Mouse (Mus musculus) splenic B cell, adult 2 months (primary cell): ENCODE measurements around the gene Olig1.
A peak's percentile ranks its signal among the peaks of the same experiment; 100 is the strongest.

Source experiments
- DNase-seq: peaks from one replicate; pipeline ENCODE4 v3.0.0-alpha.2; 2011; ENCODE audit warnings: low read depth, low spot score
- H3K27me3 ChIP-seq: 2 replicates; pipeline ENCODE4 v1.6.1; 2012; ENCODE audit warnings: mild to moderate bottlenecking, low read length, moderate library complexity, mixed read lengths; ENCODE audit not compliant: control insufficient read depth, poor library complexity, insufficient read depth, severe bottlenecking
- H3K36me3 ChIP-seq: 2 replicates; pipeline ENCODE4 v1.6.1; 2012; ENCODE audit warnings: mild to moderate bottlenecking, low read length, moderate library complexity, mixed read lengths; ENCODE audit not compliant: control insufficient read depth, poor library complexity, insufficient read depth, severe bottlenecking

Olig1 gene

GRCm38 (mm10) chr16:91270982-91271549 is 1.5 kb downstream of the Olig1 start:
- Histone ChIP-seq H3K36me3 (no peaks in the 10 kb centered on the region), H3K27me3 (no peaks in the 10 kb centered on the region; the same call in 1 of the 2 replicates)
- no peak for DNase-seq

GRCm38 (mm10) chr16:91271634-91272033 is 2.1 kb downstream of the Olig1 start:
- H3K27me3 ChIP-seq = no peaks in the 10 kb centered on the region
- DNase-seq = no peak
- no peaks in the 10 kb centered on the region for H3K36me3 ChIP-seq

GRCm38 (mm10) chr16:91280516-91280915 is 10.9 kb downstream of the Olig1 start:
- DNase-seq = no peak
- Histone ChIP-seq H3K36me3 (no peaks in the 10 kb centered on the region), H3K27me3 (no peaks in the 10 kb centered on the region)

GRCm38 (mm10) chr16:91292080-91292479 is 22.5 kb downstream of the Olig1 start:
- Histone ChIP-seq H3K27me3 (no peaks in the 10 kb centered on the region), H3K36me3 (no peaks in the 10 kb centered on the region)
- no peak for DNase-seq

- Histone ChIP-seq H3K36me3 (no peaks in the 10 kb centered on the region), H3K27me3 (no peaks in the 10 kb centered on the region)
- DNase-seq = no peak
These were observed 23.3 kb downstream of the Olig1 start for GRCm38 (mm10) chr16:91292719-91293333.

- no peak for DNase-seq
- H3K36me3 ChIP-seq = no peaks in the 10 kb centered on the region
These were observed 28.2 kb downstream of the Olig1 start for GRCm38 (mm10) chr16:91297726-91298125.

GRCm38 (mm10) chr16:91299412-91299811 is 29.8 kb downstream of the Olig1 start:
- H3K27me3 ChIP-seq = no peaks in the 10 kb centered on the region
- no peak for DNase-seq
- H3K36me3 ChIP-seq = no peaks in the 10 kb centered on the region

More at GRCm38 (mm10) chr16:91297726-91298125, 28.2 kb downstream of the Olig1 start:
- H3K27me3 ChIP-seq = no peaks in the 10 kb centered on the region

GRCm38 (mm10) chr16:91300641-91301441 is 31.3 kb downstream of the Olig1 start:
- H3K27me3 ChIP-seq = no peaks in the 10 kb centered on the region
- DNase-seq = no peak
- H3K36me3 ChIP-seq = no peaks in the 10 kb centered on the region

GRCm38 (mm10) chr16:91301454-91301853 is 31.9 kb downstream of the Olig1 start:
- DNase-seq = no peak
- no peaks in the 10 kb centered on the region for H3K27me3 ChIP-seq
- H3K36me3 ChIP-seq = no peaks in the 10 kb centered on the region

GRCm38 (mm10) chr16:91303776-91304709 is 34.5 kb downstream of the Olig1 start:
- H3K36me3 ChIP-seq = no peaks in the 10 kb centered on the region
- DNase-seq = peak; percentile 5

GRCm38 (mm10) chr16:91305512-91306111 is 36.0 kb downstream of the Olig1 start:
- no peak for DNase-seq
- Histone ChIP-seq H3K27me3 (no peaks in the 10 kb centered on the region), H3K36me3 (no peaks in the 10 kb centered on the region)

More at GRCm38 (mm10) chr16:91303776-91304709, 34.5 kb downstream of the Olig1 start:
- no peaks in the 10 kb centered on the region for H3K27me3 ChIP-seq

GRCm38 (mm10) chr16:91309872-91310271 is 40.3 kb downstream of the Olig1 start:
- no peak for DNase-seq

GRCm38 (mm10) chr16:91312921-91313320 is 43.3 kb downstream of the Olig1 start:
- no peaks in the 10 kb centered on the region for H3K36me3 ChIP-seq
- no peaks in the 10 kb centered on the region; the same call in 1 of the 2 replicates for H3K27me3 ChIP-seq
- DNase-seq = no peak

More at GRCm38 (mm10) chr16:91309872-91310271, 40.3 kb downstream of the Olig1 start:
- H3K27me3 ChIP-seq = no peaks in the 10 kb centered on the region
- no peaks in the 10 kb centered on the region for H3K36me3 ChIP-seq
